Mouse (Mus musculus) heart, adult 10 weeks (tissue): ENCODE measurements around the gene Gm49321. TPM values are rescaled to one million over a fixed set of nuclear protein-coding genes. Genes with fewer than 3 reads are reported as not detected.

Experiments
- polyA plus RNA-seq: library from polyadenylated mRNA; stranded (reverse); fragments of 350-450 nt; fragmentation: Illumina TruSeq; extraction: RNeasy Lipid Tissue Mini Kit (QIAGEN cat#74804); gene quantifications from one replicate; pipeline ENCODE4 v1.2.3, GENCODE M21; 2014; ENCODE audit warnings: low read depth, low replicate concordance

Gene Gm49321
- not detected for polyA plus RNA-seq

GRCm38 (mm10) chr12:73937353-73937752 lies at the start of gene Gm49321:
Gene Gm49321 (plus strand): TSS chr12:73937653.

GRCm38 (mm10) chr12:73964291-73965281 lies 27.1 kb downstream of the Gm49321 start, which contains the start of gene Snapc1:
Gene Snapc1 (plus strand): TSS chr12:73964481.

GRCm38 (mm10) chr12:73997297-73998127 lies 60.1 kb downstream of the Gm49321 start, which contains the start of gene Syt16:
Gene Syt16 (plus strand): TSS chr12:73997661.

Other genes starting within 250 kb of the Gm49321 start
- gene Hif1a, start 36.3 kb upstream of the Gm49321 start, polyA plus RNA-seq: 44.4 TPM
- gene Snapc1, start 26.8 kb downstream of the Gm49321 start, polyA plus RNA-seq: 11.3 TPM
- gene Syt16, start 60.0 kb downstream of the Gm49321 start, polyA plus RNA-seq: not detected